Mouse (Mus musculus) hematopoietic stem cell, adult 5-6 weeks (primary cell): Measurements from ENCODE around the gene Atp5mpl. TPM values are rescaled to one million over a fixed set of nuclear protein-coding genes. Genes with fewer than 3 reads are reported as not detected.

Experiments
- ATAC-seq, 2 experiments: fragments of 125-278 bp in 1 of 2; replicated peaks in 1 of 2; 2 replicates each; pipeline ENCODE4 v1.8.0; 2016 to 2017; ENCODE audit warnings: inconsistent platforms in 2 of 2, mild to moderate bottlenecking in 2 of 2, moderate number of reproducible peaks in 2 of 2, low read depth in 1 of 2, moderate TSS enrichment in 1 of 2; ENCODE audit not compliant: low FRiP score in 2 of 2, poor library complexity in 2 of 2, severe bottlenecking in 2 of 2, insufficient read depth in 1 of 2, low TSS enrichment in 1 of 2
- total RNA-seq: library from RNA; stranded (forward); fragments of 172-1452, 232-1000 nt; gene quantifications from 2 replicates; pipeline ENCODE4 v1.2.3, GENCODE M21; 2017

Atp5mpl gene
- total RNA-seq, 1 experiment from 2014 or later = 478 TPM

- no peak for ATAC-seq
These were observed 3.4 kb downstream of the Atp5mpl start for GRCm38 (mm10) chr12:111963339-111963738.

- peak; percentile 78 to 79 for ATAC-seq
These were observed 8.5 kb downstream of the Atp5mpl start for GRCm38 (mm10) chr12:111958101-111958865.

GRCm38 (mm10) chr12:111956173-111956572, 10.6 kb downstream of the Atp5mpl start:
- ATAC-seq = no peak

GRCm38 (mm10) chr12:111951701-111952100, 15.1 kb downstream of the Atp5mpl start:
- ATAC-seq = no peak

GRCm38 (mm10) chr12:111950486-111950885, 16.3 kb downstream of the Atp5mpl start:
- ATAC-seq = no peak

GRCm38 (mm10) chr12:111946716-111947115, 20.1 kb downstream of the Atp5mpl start:
- ATAC-seq = peak; percentile 47 to 60

- ATAC-seq = peak; percentile 43 to 57
These were observed 20.8 kb downstream of the Atp5mpl start for GRCm38 (mm10) chr12:111945765-111946655.

GRCm38 (mm10) chr12:111945115-111945514, 21.7 kb downstream of the Atp5mpl start:
- ATAC-seq = peak; percentile 0 to 11; a peak in 2 of 4 replicates

- ATAC-seq = peak; percentile 57 to 70
These were observed 22.5 kb downstream of the Atp5mpl start for GRCm38 (mm10) chr12:111944065-111944987.

GRCm38 (mm10) chr12:111943421-111944064, 23.2 kb downstream of the Atp5mpl start:
- no peak; a peak in 1 of 4 replicates for ATAC-seq

GRCm38 (mm10) chr12:111938623-111939177, 28.1 kb downstream of the Atp5mpl start:
- ATAC-seq = no peak

GRCm38 (mm10) chr12:111936706-111937550, 29.8 kb downstream of the Atp5mpl start:
- no peak for ATAC-seq

GRCm38 (mm10) chr12:111933971-111934370, 32.8 kb downstream of the Atp5mpl start:
- ATAC-seq = no peak

- ATAC-seq = peak in 1 of 2 experiments; percentile 54; a peak in 2 of 4 replicates
These were observed 33.6 kb downstream of the Atp5mpl start for GRCm38 (mm10) chr12:111933032-111933704.

- ATAC-seq = no peak
These were observed 34.3 kb downstream of the Atp5mpl start for GRCm38 (mm10) chr12:111932513-111932912.
